Mouse (Mus musculus) right cerebral cortex, postnatal 14 days (tissue): ENCODE results near the gene Echs1.

Experiments
- DNase-seq: peaks from one replicate; pipeline ENCODE4 v3.0.0; 2022

The Echs1 gene

GRCm38 (mm10) chr7:140060936-140061831 is 55.1 kb downstream of the Echs1 start:
- no peak for DNase-seq

GRCm38 (mm10) chr7:140059601-140060000 is 56.7 kb downstream of the Echs1 start:
- DNase-seq = no peak

- no peak for DNase-seq
Observed at GRCm38 (mm10) chr7:140058528-140058927, 57.7 kb downstream of the Echs1 start.

- no peak for DNase-seq
Observed at GRCm38 (mm10) chr7:140057413-140058407, 58.6 kb downstream of the Echs1 start.
